Mouse (Mus musculus): Measurements from ENCODE around the gene Mroh2a.

The Mroh2a gene

GRCm38 (mm10) chr1:88291409-88292005, 64.7 kb downstream of the Mroh2a start:
- DNase-seq (ENCODE audit: low spot score) = peak; percentile 4

GRCm38 (mm10) chr1:88292057-88292456, 65.3 kb downstream of the Mroh2a start:
- peak; percentile 12 for DNase-seq (ENCODE audit: low spot score)

- peak; percentile 9 for DNase-seq (ENCODE audit: low spot score)
Observed at GRCm38 (mm10) chr1:88294650-88295049, 67.9 kb downstream of the Mroh2a start.

- DNase-seq (ENCODE audit: low spot score) = peak; percentile 7
Observed at GRCm38 (mm10) chr1:88296171-88296920, 69.6 kb downstream of the Mroh2a start.

GRCm38 (mm10) chr1:88297480-88298258, 70.9 kb downstream of the Mroh2a start:
- DNase-seq (ENCODE audit: low spot score) = peak; percentile 24

GRCm38 (mm10) chr1:88298686-88299528, 72.1 kb downstream of the Mroh2a start:
- no peak for DNase-seq (ENCODE audit: low spot score)

- no peak for DNase-seq (ENCODE audit: low spot score)
Observed at GRCm38 (mm10) chr1:88299529-88299945, 72.8 kb downstream of the Mroh2a start.

GRCm38 (mm10) chr1:88300301-88301050, 73.7 kb downstream of the Mroh2a start:
- DNase-seq (ENCODE audit: low spot score) = no peak

- peak; percentile 40 for DNase-seq (ENCODE audit: low spot score)
Observed at GRCm38 (mm10) chr1:88301121-88302014, 74.6 kb downstream of the Mroh2a start.

- DNase-seq (ENCODE audit: low spot score) = no peak
Observed at GRCm38 (mm10) chr1:88302057-88302740, 75.4 kb downstream of the Mroh2a start.

GRCm38 (mm10) chr1:88303762-88304161, 77.0 kb downstream of the Mroh2a start:
- DNase-seq (ENCODE audit: low spot score) = peak; percentile 13

GRCm38 (mm10) chr1:88304261-88304985, 77.6 kb downstream of the Mroh2a start:
- peak; percentile 29 for DNase-seq (ENCODE audit: low spot score)

GRCm38 (mm10) chr1:88305018-88305795, 78.4 kb downstream of the Mroh2a start:
- DNase-seq (ENCODE audit: low spot score) = peak; percentile 24

- no peak for DNase-seq (ENCODE audit: low spot score)
Observed at GRCm38 (mm10) chr1:88306543-88306942, 79.8 kb downstream of the Mroh2a start.

- peak; percentile 26 for DNase-seq (ENCODE audit: low spot score)
Observed at GRCm38 (mm10) chr1:88307180-88307579, 80.4 kb downstream of the Mroh2a start.

- DNase-seq (ENCODE audit: low spot score) = no peak
Observed at GRCm38 (mm10) chr1:88309020-88309419, 82.2 kb downstream of the Mroh2a start.

GRCm38 (mm10) chr1:88309905-88310304, 83.1 kb downstream of the Mroh2a start:
- DNase-seq (ENCODE audit: low spot score) = no peak

GRCm38 (mm10) chr1:88310349-88310748, 83.6 kb downstream of the Mroh2a start:
- DNase-seq (ENCODE audit: low spot score) = no peak

All from yolk sac, embryonic 10.5 days (tissue).